Mouse (Mus musculus) neural tube, embryonic 14.5 days (tissue): ENCODE data around the gene Gm47189. TPM values are rescaled to one million over a fixed set of nuclear protein-coding genes. Genes with fewer than 3 reads are reported as not detected.
"Not testable (repeated sequence)": the region's sequence is repeated elsewhere in the genome, so short reads cannot be mapped to it uniquely, and the experiment has no call there.

Experiments used
- ATAC-seq: fragments of 200-750 bp; cut with Nextera tagmentation; 2 replicates; pipeline ENCODE4 v1.8.0; 2017; ENCODE audit warnings: low read depth, mild to moderate bottlenecking, moderate TSS enrichment, moderate library complexity
- H3K27ac ChIP-seq: fragments of 300-500 bp; sonication (generic); 2 replicates; pipeline ENCODE4 v1.5.1; 2014; ENCODE audit warnings: low read depth, mild to moderate bottlenecking, control low read depth, low read length, moderate library complexity, mixed read lengths
- H3K27me3 ChIP-seq: fragments of 300-500 bp; sonication (generic); 2 replicates; pipeline ENCODE4 v1.6.1; 2014; ENCODE audit warnings: low read length; ENCODE audit not compliant: control insufficient read depth, insufficient read depth
- H3K36me3 ChIP-seq: fragments of 300-500 bp; sonication (generic); 2 replicates; pipeline ENCODE4 v1.6.1; 2014; ENCODE audit warnings: low read length, mixed read lengths; ENCODE audit not compliant: control insufficient read depth, insufficient read depth
- H3K4me1 ChIP-seq: fragments of 300-500 bp; sonication (generic); 2 replicates; pipeline ENCODE4 v1.6.1; 2014; ENCODE audit warnings: low read length; ENCODE audit not compliant: control insufficient read depth, insufficient read depth
- H3K4me2 ChIP-seq: fragments of 300-500 bp; sonication (generic); 2 replicates; pipeline ENCODE4 v1.6.1; 2014; ENCODE audit warnings: mild to moderate bottlenecking, low read depth, low read length, control low read depth
- H3K4me3 ChIP-seq: fragments of 300-500 bp; sonication (generic); 2 replicates; pipeline ENCODE4 v1.5.1; 2014; ENCODE audit warnings: low read depth, low read length, control low read depth, mixed read lengths
- H3K9ac ChIP-seq: fragments of 300-500 bp; sonication (generic); replicated peaks from 2 replicates; pipeline ENCODE4 v1.6.1; 2014; ENCODE audit warnings: low read depth, mild to moderate bottlenecking, control low read depth, low read length, mixed read lengths
- H3K9me3 ChIP-seq: fragments of 300-500 bp; sonication (generic); 2 replicates; pipeline ENCODE4 v1.6.1; 2016; ENCODE audit warnings: low read length; ENCODE audit not compliant: control insufficient read depth
- WGBS: fragments of 180-500 bp; shearing (Covaris S2); extraction: QIAGEN DNeasy Blood & Tissue Kit; methylation state at CpG from one replicate; pipeline ENCODE4 v1.1.7; 2014; 5-methylcytosine and 5-hydroxymethylcytosine counted together
- polyA plus RNA-seq: library from polyadenylated mRNA; unstranded; fragments of >200 nt; fragmentation: Nextera tagmentation; extraction: Ambion mirVana; gene quantifications from 2 replicates; pipeline ENCODE4 v1.2.1, GENCODE M21; 2014

Gm47189 gene
- not detected in 2 replicates for polyA plus RNA-seq

DNA sequence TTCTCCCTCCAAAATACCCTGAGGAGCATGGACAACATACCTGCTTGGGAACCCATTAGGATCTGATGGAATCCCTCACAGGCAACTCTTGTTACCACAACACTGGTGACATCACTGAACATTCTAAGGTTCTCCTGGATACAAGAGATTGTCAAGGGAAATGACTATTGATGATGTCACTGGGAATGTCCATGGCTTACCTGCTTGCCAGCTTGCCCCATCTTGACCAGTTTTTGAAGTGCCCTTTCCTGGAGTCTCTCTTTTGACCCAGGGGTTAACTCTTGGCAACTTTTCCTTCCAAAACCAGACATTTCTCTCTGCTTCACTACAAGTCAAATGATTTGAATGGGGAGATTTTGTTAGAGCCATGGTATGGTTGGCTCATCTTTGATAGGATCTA, at the start of gene Gm47189:
TSS of gene Gm47189 (minus strand) at position 101 of the 400 bp plus-strand sequence.
- not testable (repeated sequence) for H3K36me3 ChIP-seq, H3K4me3 ChIP-seq, H3K9me3 ChIP-seq, ATAC-seq, H3K4me1 ChIP-seq, H3K27me3 ChIP-seq, H3K27ac ChIP-seq, H3K9ac ChIP-seq, H3K4me2 ChIP-seq

- H3K4me3 ChIP-seq, H3K27me3 ChIP-seq, ATAC-seq, H3K36me3 ChIP-seq, H3K9me3 ChIP-seq, H3K4me2 ChIP-seq, H3K27ac ChIP-seq, H3K9ac ChIP-seq, H3K4me1 ChIP-seq: not testable (repeated sequence)
- WGBS = 86% methylated on average over 2 of the region's 3 CpGs
These were observed 16.3 kb downstream of the Gm47189 start for GRCm38 (mm10) chr14:41755931-41756330.

DNA sequence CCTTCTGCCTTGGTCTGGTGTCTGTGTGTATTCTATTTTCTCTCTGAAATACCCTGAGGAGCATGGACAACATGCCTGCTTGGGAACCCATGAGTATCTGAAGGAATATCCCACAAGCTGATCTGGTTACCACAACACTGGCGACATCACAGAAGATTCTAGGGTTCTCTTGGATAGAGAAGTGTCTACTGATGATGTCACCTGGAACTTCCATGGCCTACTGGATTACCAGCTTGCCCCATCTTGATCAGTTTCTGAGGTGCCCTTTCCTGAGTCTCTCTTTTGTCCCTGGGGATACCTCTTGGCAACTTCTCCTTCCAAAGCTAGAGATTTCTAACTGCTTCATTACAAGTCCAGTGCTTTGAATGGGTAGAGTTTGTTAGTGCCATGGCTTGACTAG, 21.7 kb downstream of the Gm47189 start, which contains the start of gene Gm7929:
TSS of gene Gm7929 (minus strand) at position 101 of the 400 bp plus-strand sequence.
- WGBS = no CpG with 5 or more reads among the region's 1 CpGs
- not testable (repeated sequence) for ATAC-seq

DNA sequence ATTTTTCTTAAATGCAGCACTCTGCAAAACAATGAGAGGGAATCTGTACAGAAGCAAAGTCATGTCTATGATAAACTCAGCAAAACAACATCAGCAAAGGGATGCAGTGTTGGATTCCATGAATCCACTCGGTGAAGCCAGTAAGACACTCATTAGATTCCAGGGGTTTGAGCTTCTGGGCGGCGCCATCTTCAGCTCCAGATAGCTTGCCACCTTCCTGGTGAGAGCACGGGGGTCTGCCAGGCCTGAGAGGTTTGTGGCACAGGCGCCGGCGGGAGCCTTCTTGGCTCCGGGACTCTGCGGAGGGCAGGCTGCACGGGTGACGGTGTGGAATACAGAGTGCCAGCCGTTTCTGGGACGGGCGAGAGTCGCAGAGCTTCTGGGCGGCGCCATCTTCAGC, 48.8 kb downstream of the Gm47189 start:
- not testable (repeated sequence) for H3K36me3 ChIP-seq, H3K4me1 ChIP-seq, H3K27me3 ChIP-seq, ATAC-seq, H3K4me3 ChIP-seq, H3K9me3 ChIP-seq, H3K4me2 ChIP-seq, H3K9ac ChIP-seq, H3K27ac ChIP-seq
- 76% methylated on average over 17 of the region's 17 CpGs for WGBS

More for the DNA sequence above, 21.7 kb downstream of the Gm47189 start, which contains the start of gene Gm7929:
- H3K27ac ChIP-seq, H3K9me3 ChIP-seq, H3K9ac ChIP-seq, H3K4me2 ChIP-seq, H3K36me3 ChIP-seq, H3K4me1 ChIP-seq, H3K4me3 ChIP-seq, H3K27me3 ChIP-seq: not testable (repeated sequence)

DNA sequence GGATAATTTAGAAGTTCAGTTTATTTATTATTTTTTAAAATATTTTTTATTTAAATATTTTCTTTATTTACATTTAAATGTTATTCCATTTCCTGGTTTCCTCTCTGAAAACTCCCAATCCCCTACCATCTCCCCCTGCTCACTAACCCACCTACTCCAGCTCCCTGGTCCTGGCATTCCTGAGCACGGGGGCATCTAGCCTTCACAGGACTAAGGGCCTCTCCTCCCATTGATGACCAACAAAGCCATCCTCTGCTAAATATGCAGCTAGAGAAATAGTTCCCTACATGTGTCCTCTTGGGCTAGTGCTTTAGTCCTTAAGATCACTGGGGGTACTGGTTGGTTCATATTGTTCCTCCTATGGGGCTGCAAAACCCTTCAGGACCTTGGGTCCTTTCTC, 55.1 kb downstream of the Gm47189 start:
- ATAC-seq, H3K27ac ChIP-seq, H3K4me2 ChIP-seq, H3K4me1 ChIP-seq, H3K36me3 ChIP-seq, H3K4me3 ChIP-seq, H3K27me3 ChIP-seq, H3K9me3 ChIP-seq, H3K9ac ChIP-seq: not testable (repeated sequence)
- WGBS = 87% methylated on average over 1 of the region's 1 CpGs

Other genes starting within 250 kb of the Gm47189 start
- gene Gm7970, start 216.9 kb downstream of the Gm47189 start, polyA plus RNA-seq = not detected in 2 replicates
- not detected in 2 replicates for gene 1700049E17Rik2, start 199.2 kb downstream of the Gm47189 start, polyA plus RNA-seq
- not detected in 2 replicates for gene Gm3072, start 147.8 kb downstream of the Gm47189 start, polyA plus RNA-seq
- not detected in 2 replicates for gene Gm3676, start 126.0 kb downstream of the Gm47189 start, polyA plus RNA-seq
- gene Gm8068, start 70.6 kb downstream of the Gm47189 start, polyA plus RNA-seq = not detected in 2 replicates
- not detected in 2 replicates for gene Gm7929, start 21.8 kb downstream of the Gm47189 start, polyA plus RNA-seq
- gene Gm7980, start 134.8 kb upstream of the Gm47189 start, polyA plus RNA-seq = not detected in 2 replicates
- gene 1700049E17Rik1, start 152.5 kb upstream of the Gm47189 start, polyA plus RNA-seq = not detected in 2 replicates
- not detected in 2 replicates for gene 1700024B05Rik, start 171.6 kb upstream of the Gm47189 start, polyA plus RNA-seq
- not detected in 2 replicates for gene Gm6401, start 195.5 kb upstream of the Gm47189 start, polyA plus RNA-seq
- not detected in 2 replicates for gene Gm3543, start 210.9 kb upstream of the Gm47189 start, polyA plus RNA-seq